Mouse (Mus musculus) forebrain, postnatal 0 days (tissue): ENCODE results near the gene Map2k7. TPM values are rescaled to one million over a fixed set of nuclear protein-coding genes. Genes with fewer than 3 reads are reported as not detected.

ENCODE experiments used
- ATAC-seq: fragments of 200-750 bp; cut with Nextera tagmentation; 2 replicates; pipeline ENCODE4 v1.8.0; 2017; ENCODE audit warnings: mild to moderate bottlenecking, moderate library complexity
- DNase-seq: peaks from one replicate; pipeline ENCODE4 v3.0.0-alpha.2; 2015
- H3K27ac ChIP-seq: fragments of 300-500 bp; sonication (generic); 2 replicates; pipeline ENCODE4 v1.5.1; 2014; ENCODE audit warnings: low read depth, mild to moderate bottlenecking, antibody characterized with exemption, low read length, moderate library complexity, mixed read lengths
- H3K27me3 ChIP-seq: fragments of 300-500 bp; sonication (generic); 2 replicates; pipeline ENCODE4 v1.6.1; 2014; ENCODE audit warnings: mild to moderate bottlenecking, low read length, mixed read lengths; ENCODE audit not compliant: insufficient read depth
- H3K36me3 ChIP-seq: fragments of 300-500 bp; sonication (generic); 2 replicates; pipeline ENCODE4 v1.6.1; 2014; ENCODE audit warnings: mild to moderate bottlenecking, moderate library complexity; ENCODE audit not compliant: insufficient read depth
- H3K4me1 ChIP-seq: fragments of 300-500 bp; sonication (generic); 2 replicates; pipeline ENCODE4 v1.6.1; 2014; ENCODE audit warnings: antibody characterized with exemption; ENCODE audit not compliant: insufficient read depth
- H3K4me2 ChIP-seq: fragments of 300-500 bp; sonication (generic); 2 replicates; pipeline ENCODE4 v1.6.1; 2014; ENCODE audit warnings: low read depth, mild to moderate bottlenecking, moderate library complexity
- H3K4me3 ChIP-seq: fragments of 300-500 bp; sonication (generic); 2 replicates; pipeline ENCODE4 v1.5.1; 2014; ENCODE audit warnings: low read depth, low read length, mixed read lengths
- H3K9ac ChIP-seq: fragments of 300-500 bp; sonication (generic); 2 replicates; pipeline ENCODE4 v1.6.1; 2014; ENCODE audit warnings: mild to moderate bottlenecking
- H3K9me3 ChIP-seq: fragments of 300-500 bp; sonication (generic); 2 replicates; pipeline ENCODE4 v1.6.1; 2016; ENCODE audit warnings: low read length
- CTCF ChIP-seq: sonication (generic); IDR thresholded peaks from 2 replicates; pipeline ENCODE4 v1.5.1; 2016; ENCODE audit warnings: antibody characterized with exemption, control low read depth, low read depth
- WGBS: fragments of 180-500 bp; shearing (Covaris S2); extraction: QIAGEN DNeasy Blood & Tissue Kit; methylation state at CpG from one replicate; pipeline ENCODE4 v1.1.7; 2014; 5-methylcytosine and 5-hydroxymethylcytosine counted together
- polyA plus RNA-seq: library from polyadenylated mRNA; unstranded; fragments of >200 nt; fragmentation: Nextera tagmentation; extraction: Ambion mirVana; gene quantifications from 2 replicates; pipeline ENCODE4 v1.2.1, GENCODE M21; 2015
- total RNA-seq: library from RNA; depleted of rRNA; stranded (reverse); fragments of >200 nt; gene quantifications from 2 replicates; pipeline ENCODE4 v1.2.3, GENCODE M21; 2014

The Map2k7 gene
- total and polyA plus RNA-seq, 2 experiments from 2014 or later = 24.4 to 45.8 TPM

DNA sequence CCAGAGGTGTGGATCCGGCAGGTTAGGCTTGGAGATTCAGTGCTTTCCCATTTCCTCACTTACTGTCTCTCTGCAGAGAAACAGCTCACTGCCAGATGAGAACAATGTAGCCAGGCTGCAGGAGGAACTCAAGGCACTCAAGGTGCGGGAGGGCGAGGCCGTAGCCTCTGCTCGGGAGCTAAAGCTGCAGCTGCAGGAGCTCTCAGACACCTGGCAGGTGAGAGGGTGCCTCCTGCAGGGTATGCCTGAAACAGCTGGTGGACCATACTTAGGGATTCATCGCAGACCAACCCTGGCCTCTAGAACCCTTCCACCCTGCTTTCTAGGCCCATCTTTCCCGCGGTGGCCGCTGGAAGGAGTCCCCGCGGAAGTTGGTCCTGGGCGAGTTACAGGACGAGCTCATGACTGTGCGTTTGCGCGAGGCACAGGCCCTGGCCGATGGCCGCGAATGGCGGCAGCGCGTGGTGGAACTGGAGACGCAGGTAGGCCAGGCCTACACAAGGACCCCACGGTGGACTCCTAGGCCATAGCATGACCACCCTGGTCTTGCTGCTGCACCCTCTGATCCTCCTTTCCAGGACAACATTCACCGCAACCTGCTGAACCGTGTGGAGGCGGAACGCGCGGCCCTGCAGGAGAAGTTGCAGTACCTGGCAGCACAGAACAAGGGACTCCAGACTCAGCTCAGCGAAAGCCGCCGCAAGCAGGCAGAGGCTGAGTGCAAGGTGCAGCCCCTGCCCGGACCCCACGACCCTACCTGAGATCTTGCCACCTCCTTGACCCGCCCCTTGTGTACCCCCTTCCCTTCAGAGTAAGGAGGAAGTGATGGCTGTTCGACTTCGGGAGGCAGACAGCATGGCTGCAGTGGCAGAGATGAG is 33.1 kb upstream of the Map2k7 start:
- peaks cover 75% of the 10 kb centered on the region for H3K36me3 ChIP-seq
- 30% methylated on average over 38 of the region's 38 CpGs for WGBS
- DNase-seq = peak; percentile 32

DNA sequence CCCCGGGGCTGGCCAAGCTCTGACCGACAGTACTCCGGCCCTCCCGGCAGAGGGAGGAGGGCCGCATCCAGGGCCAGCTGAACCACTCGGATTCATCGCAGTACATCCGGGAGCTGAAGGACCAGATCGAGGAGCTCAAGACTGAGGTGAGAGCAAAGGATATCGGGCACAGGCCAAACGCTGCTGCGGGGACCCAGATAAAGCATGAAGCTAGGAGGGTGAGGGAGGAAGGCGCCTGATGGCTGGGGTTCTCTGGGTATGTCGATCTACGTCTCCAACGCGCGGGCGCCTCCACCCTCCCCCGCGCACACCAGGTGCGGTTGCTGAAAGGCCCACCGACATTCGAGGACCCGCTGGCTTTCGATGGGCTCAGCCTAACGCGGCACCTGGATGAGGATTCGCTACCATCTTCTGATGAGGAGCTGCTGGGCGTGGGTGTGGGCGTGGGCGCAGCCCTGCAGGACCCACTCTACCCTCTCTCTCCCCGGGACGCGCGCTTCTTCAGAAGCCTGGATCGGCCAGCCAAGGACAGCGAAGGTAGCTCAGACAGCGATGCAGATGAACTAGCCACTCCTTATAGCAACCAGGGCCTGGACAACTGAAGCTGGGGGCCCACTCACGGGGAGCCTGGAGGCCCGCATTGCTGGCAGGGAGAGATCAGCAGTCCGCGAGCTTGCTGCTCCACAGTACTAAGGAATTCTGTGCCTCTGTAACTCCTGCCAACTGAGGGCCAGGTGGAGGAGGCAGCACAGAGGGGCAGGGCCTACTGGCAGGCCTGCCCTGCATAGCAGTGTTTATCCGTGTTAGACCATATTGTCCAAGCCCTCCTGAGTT is 32.1 kb upstream of the Map2k7 start:
- Histone ChIP-seq H3K9me3 (no peaks in the 10 kb centered on the region), H3K4me1 (no peaks in the 10 kb centered on the region), H3K9ac (0 out of 2 replicates have a peak overlapping the region, but pooled peaks have one; percentile 14), H3K4me2 (no peak overlapping the region), H3K27me3 (no peaks in the 10 kb centered on the region), H3K27ac (no peak overlapping the region), H3K36me3 (peaks cover 71% of the 10 kb centered on the region), H3K4me3 (no peak overlapping the region)
- ATAC-seq = peak; percentile 6
- no peak for TF ChIP-seq CTCF
- DNase-seq = peak; percentile 34
- WGBS = 19% methylated on average over 44 of the region's 44 CpGs

More for the DNA sequence above, 33.1 kb upstream of the Map2k7 start:
- no peak overlapping the region for H3K27ac ChIP-seq
- no peak overlapping the region for H3K4me3 ChIP-seq
- H3K4me1 ChIP-seq = no peaks in the 10 kb centered on the region
- ATAC-seq = 0 out of 2 replicates have a peak, but pooled peaks have one; percentile 0
- H3K9ac ChIP-seq = 0 out of 2 replicates have a peak overlapping the region, but pooled peaks have one; percentile 14
- H3K9me3 ChIP-seq = no peaks in the 10 kb centered on the region
- no peak for TF ChIP-seq CTCF
- no peak overlapping the region for H3K4me2 ChIP-seq
- H3K27me3 ChIP-seq = no peaks in the 10 kb centered on the region

DNA sequence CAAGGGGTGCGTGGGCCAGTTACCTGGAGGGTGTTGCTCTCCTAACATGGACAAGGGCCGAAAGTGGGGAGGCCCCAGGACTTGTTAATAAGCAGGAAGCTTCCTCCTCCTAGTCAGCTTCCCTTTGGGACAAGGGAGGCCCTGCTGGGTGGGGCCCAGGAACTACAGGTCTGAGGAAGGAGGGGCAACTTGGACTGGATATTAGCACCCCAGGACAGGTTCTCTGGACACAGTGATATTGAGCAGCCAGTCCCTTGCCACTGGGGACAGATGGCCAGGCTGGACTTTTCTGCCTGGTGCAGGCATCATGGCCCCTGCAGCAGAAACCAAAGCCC is 31.6 kb upstream of the Map2k7 start:
- Histone ChIP-seq H3K4me3 (no peak overlapping the region), H3K27ac (no peak overlapping the region), H3K36me3 (peaks cover 66% of the 10 kb centered on the region), H3K27me3 (no peaks in the 10 kb centered on the region), H3K4me1 (no peaks in the 10 kb centered on the region), H3K4me2 (no peak overlapping the region), H3K9ac (no peak overlapping the region), H3K9me3 (no peaks in the 10 kb centered on the region)
- WGBS = 67% methylated on average over 2 of the region's 2 CpGs
- no peak; the same call in 1 of the 2 replicates for ATAC-seq
- TF ChIP-seq CTCF = no peak
- no peak for DNase-seq

DNA sequence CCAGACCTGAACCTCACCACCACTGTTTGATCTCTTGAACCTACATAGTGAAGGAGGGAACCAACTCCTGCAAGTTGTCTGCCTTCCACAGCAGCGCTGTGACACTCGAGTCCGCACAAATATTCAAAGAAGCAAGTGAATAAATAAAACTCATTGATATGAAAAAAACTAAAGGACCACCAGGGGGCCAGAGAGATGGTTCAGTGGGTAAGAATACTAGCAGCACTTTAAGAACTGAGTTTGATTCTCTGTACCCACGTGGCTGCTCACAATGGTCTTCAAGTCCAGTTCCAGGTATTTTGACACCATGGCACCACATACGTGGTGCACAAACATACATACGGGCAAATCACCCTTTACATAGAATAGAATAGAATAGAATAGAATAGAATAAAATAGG is 27.4 kb upstream of the Map2k7 start:
- Histone ChIP-seq H3K9me3 (no peaks in the 10 kb centered on the region), H3K27ac (no peak overlapping the region), H3K4me2 (no peak overlapping the region), H3K9ac (no peak overlapping the region), H3K27me3 (no peaks in the 10 kb centered on the region), H3K4me3 (no peak overlapping the region), H3K36me3 (peaks cover 35% of the 10 kb centered on the region), H3K4me1 (peaks cover 26% of the 10 kb centered on the region)
- DNase-seq = peak; percentile 27
- 64% methylated on average over 6 of the region's 6 CpGs for WGBS
- no peak for ATAC-seq
- TF ChIP-seq CTCF = peak; percentile 55

DNA sequence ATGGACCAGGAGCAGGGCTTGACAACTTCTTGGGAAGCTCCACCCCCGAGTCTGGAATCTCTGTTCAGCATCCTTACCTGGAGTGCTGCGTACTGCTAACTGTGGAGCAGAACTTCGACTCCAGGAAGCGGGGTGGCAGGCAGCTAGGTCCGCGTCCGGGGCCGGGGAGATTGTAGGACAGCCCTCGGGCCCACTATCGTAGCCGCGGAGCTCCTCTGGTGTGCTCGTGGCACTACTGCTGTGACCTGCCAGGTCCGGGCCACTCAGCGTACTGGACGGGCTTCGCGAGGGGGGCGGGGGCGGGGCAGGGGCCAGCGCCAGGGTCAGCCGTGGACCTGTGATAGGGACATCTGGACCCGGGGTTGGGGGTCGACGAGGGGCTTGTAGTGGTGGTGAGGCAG is 25.7 kb upstream of the Map2k7 start:
- H3K9me3 ChIP-seq = no peaks in the 10 kb centered on the region
- WGBS = 3% methylated on average over 25 of the region's 25 CpGs
- no peak for TF ChIP-seq CTCF
- no peaks in the 10 kb centered on the region for H3K27me3 ChIP-seq
- DNase-seq (peak; percentile 46), ATAC-seq (no peak)
- H3K4me2 ChIP-seq = peak overlapping the region; percentile 85
- H3K4me1 ChIP-seq = peaks cover 26% of the 10 kb centered on the region
- H3K9ac ChIP-seq = peak overlapping the region; percentile 56
- H3K27ac ChIP-seq = peak overlapping the region; percentile 57; the same call in 1 of the 2 replicates
- peaks cover 20% of the 10 kb centered on the region for H3K36me3 ChIP-seq
- H3K4me3 ChIP-seq = peak overlapping the region; percentile 39

DNA sequence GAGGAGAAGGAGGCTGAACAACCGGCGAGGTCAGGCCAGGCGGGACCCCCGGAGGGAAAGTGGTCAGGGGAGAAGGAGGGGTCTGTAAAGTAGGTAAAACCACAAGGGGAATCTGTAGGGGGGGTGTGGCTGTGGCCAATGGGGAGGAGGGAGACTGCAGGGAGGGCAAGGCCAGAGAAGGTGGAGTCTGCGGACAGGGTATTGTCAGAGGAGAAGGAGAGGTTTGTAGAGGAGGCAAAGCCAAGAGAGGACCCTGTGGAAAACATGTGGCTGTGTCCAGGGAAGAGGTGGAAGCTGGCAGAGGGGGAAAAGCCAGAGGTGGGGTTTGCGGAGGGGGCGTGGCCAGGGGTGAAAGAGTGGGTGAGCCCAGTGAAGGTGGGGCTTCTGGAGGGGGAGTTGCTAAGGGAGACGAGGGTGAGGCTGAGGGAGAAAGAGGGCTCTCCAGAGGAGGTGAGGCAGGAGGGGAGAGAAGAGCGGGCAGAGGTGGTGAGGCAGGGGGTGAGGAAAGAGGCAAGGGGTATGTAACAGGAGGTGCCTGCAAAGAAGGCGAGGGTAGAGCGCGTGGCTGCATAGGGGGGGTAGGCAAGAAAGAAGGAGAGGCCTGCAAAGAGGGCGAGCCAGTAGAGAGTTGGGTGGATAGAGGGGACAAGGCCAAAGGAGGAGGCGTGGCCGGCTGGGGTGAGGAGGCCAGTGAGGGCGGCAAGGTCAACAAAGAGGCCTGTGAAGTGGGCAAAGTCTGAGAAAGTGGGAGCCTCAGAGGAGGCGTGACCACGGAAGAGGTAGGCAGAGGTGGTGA is 25.1 kb upstream of the Map2k7 start:
- ATAC-seq (peak; percentile 1; the same call in 1 of the 2 replicates), DNase-seq (peak; percentile 50)
- Histone ChIP-seq H3K4me2 (peak overlapping the region; percentile 85), H3K4me1 (peaks cover 26% of the 10 kb centered on the region), H3K36me3 (peaks cover 20% of the 10 kb centered on the region), H3K27ac (0 out of 2 replicates have a peak overlapping the region, but pooled peaks have one; percentile 57), H3K9ac (peak overlapping the region; percentile 56), H3K4me3 (peak overlapping the region; percentile 39), H3K9me3 (no peaks in the 10 kb centered on the region), H3K27me3 (no peaks in the 10 kb centered on the region)
- TF ChIP-seq CTCF = no peak
- 13% methylated on average over 18 of the region's 18 CpGs for WGBS
